Mouse (Mus musculus): Measurements from ENCODE around the gene Hnrnph3.

DNA sequence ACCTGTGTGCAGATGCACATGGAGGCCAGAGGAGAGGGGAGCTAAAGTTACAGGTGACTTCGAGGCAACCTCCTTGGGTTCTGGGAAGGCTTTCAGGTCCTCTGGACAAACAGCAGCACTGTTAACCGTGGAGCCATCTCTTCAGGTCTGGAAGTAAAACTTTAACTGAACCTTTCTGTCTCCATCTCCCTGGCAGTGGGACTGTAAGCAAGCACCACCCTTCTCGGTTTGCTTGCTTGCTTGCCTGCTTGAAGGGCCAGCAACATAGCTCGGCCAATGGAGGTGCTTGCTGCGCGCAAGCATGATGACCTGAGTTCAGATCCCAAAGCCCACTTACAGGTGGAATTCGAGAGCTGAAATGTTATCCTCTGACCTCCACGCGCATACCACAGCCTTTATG lies 40.5 kb upstream of the Hnrnph3 start:
- TF ChIP-seq CTCF (conservative IDR thresholded peaks at IDR 0.05; ENCODE audit: insufficient read depth, insufficient read length, low read depth, low read length), result no peak
- no peak for TF ChIP-seq POLR2A (IDR thresholded peaks at IDR 0.05; ENCODE audit: low read depth, low read length)
